Mouse (Mus musculus): Measurements from ENCODE around the gene Tbc1d24. TPM values are rescaled to one million over a fixed set of nuclear protein-coding genes. Genes with fewer than 3 reads are reported as not detected.

Tbc1d24 gene
- polyA plus RNA-seq, 1 experiment: 10.6 TPM

GRCm38 (mm10) chr17:24216836-24217235 lies 11.5 kb upstream of the Tbc1d24 start:
- no peaks in the 10 kb centered on the region; the same call in 1 of the 2 replicates for H3K4me1 ChIP-seq (ENCODE audit: control insufficient read depth, insufficient read depth, low read length)
- TF ChIP-seq POLR2A (IDR thresholded peaks at IDR 0.05; ENCODE audit: borderline replicate concordance, control insufficient read depth, low read depth, low read length) (no peak), CTCF (IDR thresholded peaks at IDR 0.05; ENCODE audit: control insufficient read depth, insufficient read depth, low read length) (no peak)
- no peak overlapping the region for H3K4me3 ChIP-seq (replicated peaks; ENCODE audit: control insufficient read depth, low read depth, low read length)
- 87% methylated on average over 4 of the region's 4 CpGs for WGBS
- no peak overlapping the region for H3K27ac ChIP-seq (ENCODE audit: control insufficient read depth, insufficient read depth, low read depth, low read length, poor library complexity)

GRCm38 (mm10) chr17:24213186-24213585 lies 7.8 kb upstream of the Tbc1d24 start:
- H3K27ac ChIP-seq (ENCODE audit: control insufficient read depth, insufficient read depth, low read depth, low read length, poor library complexity): no peak overlapping the region

GRCm38 (mm10) chr17:24212441-24213018 lies 7.2 kb upstream of the Tbc1d24 start:
- 39% methylated on average over 5 of the region's 5 CpGs for WGBS
- TF ChIP-seq POLR2A (IDR thresholded peaks at IDR 0.05; ENCODE audit: borderline replicate concordance, control insufficient read depth, low read depth, low read length) (no peak), CTCF (IDR thresholded peaks at IDR 0.05; ENCODE audit: control insufficient read depth, insufficient read depth, low read length) (no peak)

More at GRCm38 (mm10) chr17:24213186-24213585, 7.8 kb upstream of the Tbc1d24 start:
- H3K4me1 ChIP-seq (ENCODE audit: control insufficient read depth, insufficient read depth, low read length): peaks cover 1% of the 10 kb centered on the region; the same call in 1 of the 2 replicates
- WGBS: 73% methylated on average over 6 of the region's 6 CpGs
- no peak overlapping the region for H3K4me3 ChIP-seq (replicated peaks; ENCODE audit: control insufficient read depth, low read depth, low read length)
- no peak for TF ChIP-seq CTCF (IDR thresholded peaks at IDR 0.05; ENCODE audit: control insufficient read depth, insufficient read depth, low read length)
- TF ChIP-seq POLR2A (IDR thresholded peaks at IDR 0.05; ENCODE audit: borderline replicate concordance, control insufficient read depth, low read depth, low read length): no peak

GRCm38 (mm10) chr17:24211631-24212440 lies 6.5 kb upstream of the Tbc1d24 start:
- no peak overlapping the region for H3K27ac ChIP-seq (ENCODE audit: control insufficient read depth, insufficient read depth, low read depth, low read length, poor library complexity)
- H3K4me3 ChIP-seq (replicated peaks; ENCODE audit: control insufficient read depth, low read depth, low read length): no peak overlapping the region
- TF ChIP-seq CTCF (IDR thresholded peaks at IDR 0.05; ENCODE audit: control insufficient read depth, insufficient read depth, low read length): no peak
- no peak for TF ChIP-seq POLR2A (IDR thresholded peaks at IDR 0.05; ENCODE audit: borderline replicate concordance, control insufficient read depth, low read depth, low read length)
- 7% methylated on average over 37 of the region's 37 CpGs for WGBS
- peaks cover 1% of the 10 kb centered on the region for H3K4me1 ChIP-seq (ENCODE audit: control insufficient read depth, insufficient read depth, low read length)

More at GRCm38 (mm10) chr17:24212441-24213018, 7.2 kb upstream of the Tbc1d24 start:
- Histone ChIP-seq H3K4me3 (replicated peaks; ENCODE audit: control insufficient read depth, low read depth, low read length) (no peak overlapping the region), H3K4me1 (ENCODE audit: control insufficient read depth, insufficient read depth, low read length) (peaks cover 1% of the 10 kb centered on the region), H3K27ac (ENCODE audit: control insufficient read depth, insufficient read depth, low read depth, low read length, poor library complexity) (no peak overlapping the region)

- WGBS: 72% methylated on average over 3 of the region's 3 CpGs
- no peak overlapping the region for H3K27ac ChIP-seq (ENCODE audit: control insufficient read depth, insufficient read depth, low read depth, low read length, poor library complexity)
- H3K4me1 ChIP-seq (ENCODE audit: control insufficient read depth, insufficient read depth, low read length): peaks cover 5% of the 10 kb centered on the region
- TF ChIP-seq POLR2A (IDR thresholded peaks at IDR 0.05; ENCODE audit: borderline replicate concordance, control insufficient read depth, low read depth, low read length) (no peak), CTCF (IDR thresholded peaks at IDR 0.05; ENCODE audit: control insufficient read depth, insufficient read depth, low read length) (no peak)
- H3K4me3 ChIP-seq (replicated peaks; ENCODE audit: control insufficient read depth, low read depth, low read length): no peak overlapping the region
These were observed 5.2 kb upstream of the Tbc1d24 start for GRCm38 (mm10) chr17:24210591-24210990.

- 85% methylated on average over 3 of the region's 3 CpGs for WGBS
- H3K27ac ChIP-seq (ENCODE audit: control insufficient read depth, insufficient read depth, low read depth, low read length, poor library complexity): no peak overlapping the region
- H3K4me3 ChIP-seq (replicated peaks; ENCODE audit: control insufficient read depth, low read depth, low read length): no peak overlapping the region
- TF ChIP-seq POLR2A (IDR thresholded peaks at IDR 0.05; ENCODE audit: borderline replicate concordance, control insufficient read depth, low read depth, low read length): no peak
- no peak for TF ChIP-seq CTCF (IDR thresholded peaks at IDR 0.05; ENCODE audit: control insufficient read depth, insufficient read depth, low read length)
- H3K4me1 ChIP-seq (ENCODE audit: control insufficient read depth, insufficient read depth, low read length): peaks cover 5% of the 10 kb centered on the region
These were observed 4.5 kb upstream of the Tbc1d24 start for GRCm38 (mm10) chr17:24209916-24210240.

- Histone ChIP-seq H3K27ac (ENCODE audit: control insufficient read depth, insufficient read depth, low read depth, low read length, poor library complexity) (peak within 1 kb of the TSS; percentile 67), H3K4me3 (replicated peaks; ENCODE audit: control insufficient read depth, low read depth, low read length) (peak within 1 kb of the TSS; percentile 1), H3K4me1 (ENCODE audit: control insufficient read depth, insufficient read depth, low read length) (peaks cover 9% of the 10 kb centered on the region)
- TF ChIP-seq POLR2A (IDR thresholded peaks at IDR 0.05; ENCODE audit: borderline replicate concordance, control insufficient read depth, low read depth, low read length): no peak
- no peak for TF ChIP-seq CTCF (IDR thresholded peaks at IDR 0.05; ENCODE audit: control insufficient read depth, insufficient read depth, low read length)
- WGBS: 10% methylated on average over 42 of the region's 43 CpGs
These were observed 3.9 kb upstream of the Tbc1d24 start, which contains the start of gene Ntn3 for GRCm38 (mm10) chr17:24209043-24209915. TSS of gene Ntn3 (minus strand) at chr17:24209531.

- WGBS: 16% methylated on average over 29 of the region's 29 CpGs
- Histone ChIP-seq H3K4me1 (ENCODE audit: control insufficient read depth, insufficient read depth, low read length) (peaks cover 9% of the 10 kb centered on the region), H3K4me3 (replicated peaks; ENCODE audit: control insufficient read depth, low read depth, low read length) (peak overlapping the region; percentile 1), H3K27ac (ENCODE audit: control insufficient read depth, insufficient read depth, low read depth, low read length, poor library complexity) (peak overlapping the region; percentile 67)
- TF ChIP-seq POLR2A (IDR thresholded peaks at IDR 0.05; ENCODE audit: borderline replicate concordance, control insufficient read depth, low read depth, low read length) (peak; percentile 44; the same call in 1 of the 2 replicates), CTCF (IDR thresholded peaks at IDR 0.05; ENCODE audit: control insufficient read depth, insufficient read depth, low read length) (no peak)
These were observed 3.3 kb upstream of the Tbc1d24 start for GRCm38 (mm10) chr17:24208641-24209042.
